ENCODE assay signal across 9 mouse cellular contexts in the genomic region with DNA sequence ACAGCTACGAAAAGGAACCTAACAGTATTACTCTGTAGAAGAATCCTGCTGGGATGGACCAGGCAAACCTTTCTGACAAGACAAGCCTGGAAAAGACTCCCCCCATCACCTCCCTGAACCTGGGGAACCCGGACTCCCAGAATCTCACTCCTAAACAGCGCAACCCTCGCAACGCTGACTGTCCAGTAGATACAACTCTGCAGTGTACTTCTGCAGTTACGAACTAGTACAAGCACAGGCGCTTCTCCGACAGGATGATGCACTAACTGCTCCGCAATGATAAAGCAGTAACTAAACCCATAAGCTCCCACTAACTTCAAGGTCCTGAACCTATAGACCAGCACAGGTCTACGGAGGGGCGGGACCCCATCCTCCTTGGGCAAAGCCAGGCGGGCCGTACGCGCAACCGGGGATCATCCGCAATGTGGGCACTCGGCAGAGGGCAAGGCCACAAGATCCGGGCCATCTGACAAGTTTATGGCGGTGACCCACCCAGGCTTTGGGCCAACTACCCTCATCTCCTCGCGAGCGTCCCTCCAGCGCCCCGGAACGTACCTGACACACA.
DNase-seq lines count a peak whose midpoint lies in the region; ATAC-seq and TF ChIP-seq lines count a peak whose summit lies in the region.
"Had no signal": no experiment of that assay in that cellular context is flagged by ENCODE, and none has a peak within 500 bp of the region (broad histone marks: within the 10 kb centered on the region; RNA-seq: fewer than 3 reads in every experiment).

No protein-coding gene starts in this region.

- peak overlapping the region; percentile 50 for H3K4me3 ChIP-seq in left cerebral cortex, adult 2 months
- peak overlapping the region; percentile 62 for H3K4me3 ChIP-seq in embryonic facial prominence, embryonic 13.5 days
- peak overlapping the region; percentile 62 for H3K4me3 ChIP-seq in hindbrain, postnatal 0 days (ENCODE audit: low read length)
- H3K4me3 ChIP-seq in neural tube, embryonic 12.5 days = peak overlapping the region; percentile 54
- H3K4me3 ChIP-seq: myocyte had no signal

- H3K4me1 ChIP-seq in embryonic facial prominence, embryonic 13.5 days = peaks cover 9% of the 10 kb centered on the region
- H3K4me1 ChIP-seq in hindbrain, postnatal 0 days (ENCODE audit: insufficient read depth, low read length) = no peaks in the 10 kb centered on the region
- peaks cover 5% of the 10 kb centered on the region for H3K4me1 ChIP-seq in neural tube, embryonic 12.5 days

- no peak overlapping the region for H3K27ac ChIP-seq in left cerebral cortex, adult 2 months
- no peak overlapping the region for H3K27ac ChIP-seq in embryonic facial prominence, embryonic 13.5 days
- H3K27ac ChIP-seq in hindbrain, postnatal 0 days = no peak overlapping the region
- no peak overlapping the region for H3K27ac ChIP-seq in neural tube, embryonic 12.5 days

- H3K36me3 ChIP-seq in embryonic facial prominence, embryonic 13.5 days = no peaks in the 10 kb centered on the region
- H3K36me3 ChIP-seq in hindbrain, postnatal 0 days (ENCODE audit: insufficient read depth, low read length) = no peaks in the 10 kb centered on the region
- H3K36me3 ChIP-seq in neural tube, embryonic 12.5 days = no peaks in the 10 kb centered on the region

- no peak for TF ChIP-seq CTCF in left cerebral cortex, adult 2 months (IDR thresholded peaks at IDR 0.05)
- TF ChIP-seq CTCF in hindbrain, postnatal 0 days (IDR thresholded peaks at IDR 0.05; ENCODE audit: low read depth) = no peak

- 0 out of 2 replicates have a peak, but pooled peaks have one; percentile 9 for ATAC-seq in embryonic facial prominence, embryonic 13.5 days (ENCODE audit: insufficient number of reproducible peaks, insufficient read depth, low FRiP score, low TSS enrichment, low read depth)
- ATAC-seq in hindbrain, postnatal 0 days = no peak; the same call in 1 of the 2 replicates
- ATAC-seq in neural tube, embryonic 12.5 days (ENCODE audit: low FRiP score, low read depth) = peak; percentile 45

- under 1% methylated on average over 26 of the region's 26 CpGs for WGBS in embryonic facial prominence, embryonic 13.5 days
- WGBS in hindbrain, postnatal 0 days = under 1% methylated on average over 26 of the region's 26 CpGs
- WGBS in neural tube, embryonic 12.5 days = 1% methylated on average over 26 of the region's 26 CpGs

- DNase-seq in left cerebral cortex, adult 2 months (ENCODE audit: extremely low spot score in 1 of 2, low spot score in 2 of 2) = no peak
- DNase-seq in left cerebral cortex, adult 11 months (ENCODE audit: low spot score) = no peak
- no peak for DNase-seq in hindbrain, postnatal 0 days (ENCODE audit: low spot score)
- no peak for DNase-seq in gastrocnemius, postnatal 10 days
- DNase-seq in right cerebral cortex, postnatal 14 days = no peak
- DNase-seq in kidney, adult 18-20 months = no peak

- intact Hi-C loops in left cerebral cortex, adult 2 months (cut with DNase I) = no loop called here

- peak overlapping the region; percentile 75 for H3K9ac ChIP-seq in embryonic facial prominence, embryonic 13.5 days
- peak overlapping the region; percentile 74 for H3K9ac ChIP-seq in hindbrain, postnatal 0 days (replicated peaks; ENCODE audit: low read length)
- peak overlapping the region; percentile 68 for H3K9ac ChIP-seq in neural tube, embryonic 12.5 days

- H3K9me3 ChIP-seq in embryonic facial prominence, embryonic 13.5 days = no peaks in the 10 kb centered on the region
- H3K9me3 ChIP-seq in hindbrain, postnatal 0 days (ENCODE audit: low read length) = no peaks in the 10 kb centered on the region
- no peaks in the 10 kb centered on the region for H3K9me3 ChIP-seq in neural tube, embryonic 12.5 days

- H3K27me3 ChIP-seq in embryonic facial prominence, embryonic 13.5 days = peaks cover 47% of the 10 kb centered on the region
- no peaks in the 10 kb centered on the region for H3K27me3 ChIP-seq in hindbrain, postnatal 0 days (ENCODE audit: insufficient read depth, low read length)
- H3K27me3 ChIP-seq in neural tube, embryonic 12.5 days (replicated peaks) = peaks cover 44% of the 10 kb centered on the region

- H3K4me2 ChIP-seq in embryonic facial prominence, embryonic 13.5 days = peak overlapping the region; percentile 98
- peak overlapping the region; percentile 85 for H3K4me2 ChIP-seq in hindbrain, postnatal 0 days (ENCODE audit: low read depth, low read length)
- peak overlapping the region; percentile 95 for H3K4me2 ChIP-seq in neural tube, embryonic 12.5 days (replicated peaks)
